Mouse (Mus musculus): Measurements from ENCODE around the gene Slc36a4.
A peak's percentile ranks its signal among the peaks of the same experiment; 100 is the strongest.

The Slc36a4 gene

GRCm38 (mm10) chr9:15727168-15727567 is 17.6 kb downstream of the Slc36a4 start:
- no peak for DNase-seq

GRCm38 (mm10) chr9:15731758-15732748 is 22.5 kb downstream of the Slc36a4 start:
- no peak for DNase-seq

GRCm38 (mm10) chr9:15734056-15734866 is 24.7 kb downstream of the Slc36a4 start:
- DNase-seq: peak; percentile 20

- DNase-seq: no peak
Observed at GRCm38 (mm10) chr9:15734867-15735131, 25.3 kb downstream of the Slc36a4 start.

GRCm38 (mm10) chr9:15737522-15737921 is 28.0 kb downstream of the Slc36a4 start:
- DNase-seq: no peak

- DNase-seq: no peak
Observed at GRCm38 (mm10) chr9:15741428-15741827, 31.9 kb downstream of the Slc36a4 start.

- DNase-seq: no peak
Observed at GRCm38 (mm10) chr9:15741931-15742330, 32.4 kb downstream of the Slc36a4 start.

GRCm38 (mm10) chr9:15745985-15746607 is 36.6 kb downstream of the Slc36a4 start:
- DNase-seq: no peak

- DNase-seq: no peak
Observed at GRCm38 (mm10) chr9:15746636-15747035, 37.1 kb downstream of the Slc36a4 start.

GRCm38 (mm10) chr9:15748383-15748782 is 38.8 kb downstream of the Slc36a4 start:
- DNase-seq: no peak

GRCm38 (mm10) chr9:15759318-15759717 is 49.8 kb downstream of the Slc36a4 start:
- no peak for DNase-seq

GRCm38 (mm10) chr9:15766379-15766778 is 56.8 kb downstream of the Slc36a4 start:
- DNase-seq: no peak

- DNase-seq: no peak
Observed at GRCm38 (mm10) chr9:15766821-15767220, 57.3 kb downstream of the Slc36a4 start.

- DNase-seq: no peak
Observed at GRCm38 (mm10) chr9:15772766-15773165, 63.2 kb downstream of the Slc36a4 start.

- DNase-seq: no peak
Observed at GRCm38 (mm10) chr9:15773426-15773825, 63.9 kb downstream of the Slc36a4 start.

- peak; percentile 22 for DNase-seq
Observed at GRCm38 (mm10) chr9:15774911-15775310, 65.4 kb downstream of the Slc36a4 start.

GRCm38 (mm10) chr9:15781936-15782335 is 72.4 kb downstream of the Slc36a4 start:
- no peak for DNase-seq

- no peak for DNase-seq
Observed at GRCm38 (mm10) chr9:15786192-15786591, 76.7 kb downstream of the Slc36a4 start.

- no peak for DNase-seq
Observed at GRCm38 (mm10) chr9:15786610-15787009, 77.1 kb downstream of the Slc36a4 start.

GRCm38 (mm10) chr9:15792076-15792475 is 82.5 kb downstream of the Slc36a4 start:
- DNase-seq: no peak

All from layer of hippocampus, adult 9-11 months (tissue).